Mouse (Mus musculus): ENCODE results near the gene Hnrnpab. TPM values are rescaled to one million over a fixed set of nuclear protein-coding genes. Genes with fewer than 3 reads are reported as not detected.

Gene Hnrnpab
- polyA plus RNA-seq (2016; fragmentation: Nextera tagmentation; extraction: Ambion mirVana), result 341 and 617 TPM in 2 replicates

- no peaks in the 10 kb centered on the region for H3K27me3 ChIP-seq (ENCODE audit: insufficient read depth, poor library complexity, severe bottlenecking)
- H3K36me3 ChIP-seq, result peaks cover 40% of the 10 kb centered on the region
- peak; percentile 98 for DNase-seq (ENCODE audit: low spot score)
- peaks cover 29% of the 10 kb centered on the region for H3K4me1 ChIP-seq
- H3K9me3 ChIP-seq, result no peaks in the 10 kb centered on the region
- under 1% methylated on average over 87 of the region's 91 CpGs for WGBS
- H3K27ac ChIP-seq, result peak within 1 kb of the TSS; percentile 100
- peak within 1 kb of the TSS; percentile 99 for H3K4me3 ChIP-seq
Measured at GRCm38 (mm10) chr11:51606447-51607095, at the start of gene Hnrnpab. Gene Hnrnpab, minus strand, starts transcription at chr11:51606847.

DNA sequence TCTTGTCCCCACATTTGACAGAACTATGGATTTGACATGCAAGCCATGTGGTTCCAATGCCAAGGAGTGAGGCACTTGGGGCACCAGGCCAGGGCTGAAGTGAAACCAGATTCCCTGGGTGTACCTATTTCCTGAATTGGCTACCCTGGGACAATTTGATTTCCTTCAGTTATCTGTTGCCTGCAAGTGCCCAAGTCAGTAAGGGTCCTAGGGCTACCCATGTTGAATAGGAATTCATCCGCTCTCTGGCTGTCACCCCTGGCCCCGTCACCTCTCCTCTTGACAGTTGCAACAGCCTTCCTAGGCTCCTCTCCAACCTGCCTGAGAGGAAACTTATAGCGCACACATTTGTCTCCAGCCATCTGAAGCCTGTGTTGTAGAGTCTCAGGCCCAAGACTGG is 48.2 kb upstream of the Hnrnpab start:
- H3K9me3 ChIP-seq, result no peaks in the 10 kb centered on the region
- no peak for DNase-seq (ENCODE audit: low spot score)
- H3K36me3 ChIP-seq, result no peaks in the 10 kb centered on the region; the same call in 1 of the 2 replicates
- peaks cover 21% of the 10 kb centered on the region for H3K4me1 ChIP-seq
- H3K27me3 ChIP-seq (ENCODE audit: insufficient read depth, poor library complexity, severe bottlenecking), result peaks cover 4% of the 10 kb centered on the region; the same call in 1 of the 2 replicates
- 90% methylated on average over 3 of the region's 3 CpGs for WGBS
- H3K27ac ChIP-seq, result no peak overlapping the region
- no peak overlapping the region for H3K4me3 ChIP-seq

GRCm38 (mm10) chr11:51653736-51654135 is 47.1 kb upstream of the Hnrnpab start:
- 90% methylated on average over 6 of the region's 6 CpGs for WGBS

GRCm38 (mm10) chr11:51652889-51653418 is 46.3 kb upstream of the Hnrnpab start:
- WGBS, result 88% methylated on average over 4 of the region's 4 CpGs
- Histone ChIP-seq H3K4me1 (peaks cover 37% of the 10 kb centered on the region), H3K27ac (no peak overlapping the region), H3K36me3 (no peaks in the 10 kb centered on the region; the same call in 1 of the 2 replicates), H3K4me3 (no peak overlapping the region), H3K27me3 (ENCODE audit: insufficient read depth, poor library complexity, severe bottlenecking) (peaks cover 4% of the 10 kb centered on the region; the same call in 1 of the 2 replicates), H3K9me3 (no peaks in the 10 kb centered on the region)
- no peak for DNase-seq (ENCODE audit: low spot score)

More at GRCm38 (mm10) chr11:51653736-51654135, 47.1 kb upstream of the Hnrnpab start:
- H3K27ac ChIP-seq, result no peak overlapping the region
- H3K36me3 ChIP-seq, result no peaks in the 10 kb centered on the region; the same call in 1 of the 2 replicates
- no peak overlapping the region for H3K4me3 ChIP-seq
- DNase-seq (ENCODE audit: low spot score), result no peak
- peaks cover 4% of the 10 kb centered on the region; the same call in 1 of the 2 replicates for H3K27me3 ChIP-seq (ENCODE audit: insufficient read depth, poor library complexity, severe bottlenecking)
- H3K9me3 ChIP-seq, result no peaks in the 10 kb centered on the region
- peaks cover 31% of the 10 kb centered on the region for H3K4me1 ChIP-seq

- peak within 1 kb of the TSS; percentile 89 for H3K27ac ChIP-seq
- H3K4me3 ChIP-seq, result peak within 1 kb of the TSS; percentile 79
- peak; percentile 85 for DNase-seq (ENCODE audit: low spot score)
- no peaks in the 10 kb centered on the region; the same call in 1 of the 2 replicates for H3K36me3 ChIP-seq
- peaks cover 4% of the 10 kb centered on the region; the same call in 1 of the 2 replicates for H3K27me3 ChIP-seq (ENCODE audit: insufficient read depth, poor library complexity, severe bottlenecking)
- no peaks in the 10 kb centered on the region for H3K9me3 ChIP-seq
- 1% methylated on average over 60 of the region's 70 CpGs for WGBS
- peaks cover 48% of the 10 kb centered on the region for H3K4me1 ChIP-seq
Measured at GRCm38 (mm10) chr11:51650691-51651515, 44.3 kb upstream of the Hnrnpab start, which contains the start of the genes N4bp3 and D930048N14Rik. Gene N4bp3, minus strand, starts transcription at chr11:51650842. Gene D930048N14Rik, plus strand, starts transcription at chr11:51650954.

- peaks cover 7% of the 10 kb centered on the region; the same call in 1 of the 2 replicates for H3K27me3 ChIP-seq (ENCODE audit: insufficient read depth, poor library complexity, severe bottlenecking)
- H3K9me3 ChIP-seq, result no peaks in the 10 kb centered on the region
- peaks cover 48% of the 10 kb centered on the region for H3K4me1 ChIP-seq
- H3K36me3 ChIP-seq, result peaks cover 5% of the 10 kb centered on the region
- peak overlapping the region; percentile 79 for H3K4me3 ChIP-seq
- WGBS, result under 1% methylated on average over 29 of the region's 30 CpGs
- peak overlapping the region; percentile 89 for H3K27ac ChIP-seq
- DNase-seq (ENCODE audit: low spot score), result no peak
Measured at GRCm38 (mm10) chr11:51650261-51650660, 43.6 kb upstream of the Hnrnpab start.

DNA sequence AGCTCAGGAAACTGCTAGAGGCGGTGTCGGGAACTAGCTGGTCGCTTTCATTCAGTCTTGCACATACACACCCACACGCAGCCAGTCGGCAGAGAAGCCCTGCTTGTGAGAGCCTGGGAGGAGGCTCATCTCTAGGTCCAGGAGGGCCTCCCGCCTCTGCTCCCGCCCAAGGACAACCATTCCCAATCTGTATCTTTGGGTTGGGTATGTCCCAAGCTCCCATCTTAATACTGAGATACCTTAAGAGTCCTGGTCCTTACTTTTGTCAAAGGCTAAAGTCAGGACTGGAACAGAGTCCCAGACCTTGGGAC is 43.2 kb upstream of the Hnrnpab start:
- H3K27ac ChIP-seq, result peak overlapping the region; percentile 89
- peak overlapping the region; percentile 79 for H3K4me3 ChIP-seq
- 5% methylated on average over 7 of the region's 7 CpGs for WGBS
- peaks cover 48% of the 10 kb centered on the region for H3K4me1 ChIP-seq
- no peak for DNase-seq (ENCODE audit: low spot score)
- peaks cover 11% of the 10 kb centered on the region; the same call in 1 of the 2 replicates for H3K27me3 ChIP-seq (ENCODE audit: insufficient read depth, poor library complexity, severe bottlenecking)
- no peaks in the 10 kb centered on the region for H3K9me3 ChIP-seq
- H3K36me3 ChIP-seq, result peaks cover 9% of the 10 kb centered on the region

- WGBS, result 24% methylated on average over 11 of the region's 11 CpGs
- Histone ChIP-seq H3K27me3 (ENCODE audit: insufficient read depth, poor library complexity, severe bottlenecking) (peaks cover 16% of the 10 kb centered on the region; the same call in 1 of the 2 replicates), H3K4me1 (peaks cover 48% of the 10 kb centered on the region), H3K4me3 (peak overlapping the region; percentile 79), H3K9me3 (no peaks in the 10 kb centered on the region), H3K36me3 (peaks cover 14% of the 10 kb centered on the region), H3K27ac (peak overlapping the region; percentile 89)
- no peak for DNase-seq (ENCODE audit: low spot score)
Measured at GRCm38 (mm10) chr11:51649111-51649888, 42.7 kb upstream of the Hnrnpab start.

DNA sequence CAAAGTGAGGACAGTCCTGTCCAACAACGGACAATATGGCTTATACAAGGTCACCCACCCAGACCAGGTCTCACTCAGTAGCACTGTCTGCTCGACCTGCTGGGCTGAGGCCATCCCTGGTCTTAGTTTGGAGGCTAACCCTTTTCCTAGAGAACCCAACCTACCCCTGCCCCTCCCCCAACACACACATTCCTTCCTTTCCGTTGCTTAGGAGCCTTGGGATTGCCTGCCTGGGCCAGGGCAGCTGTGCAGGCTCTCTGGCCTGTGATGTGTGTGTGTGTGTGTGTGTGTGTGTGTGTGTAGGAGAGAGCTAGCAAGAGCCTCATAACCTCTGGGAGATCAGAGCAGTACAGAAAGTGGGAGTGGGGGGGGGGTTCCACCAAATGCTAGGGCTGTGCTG is 41.9 kb upstream of the Hnrnpab start:
- peaks cover 55% of the 10 kb centered on the region for H3K4me1 ChIP-seq
- peak overlapping the region; percentile 79; the same call in 1 of the 2 replicates for H3K4me3 ChIP-seq
- peaks cover 20% of the 10 kb centered on the region for H3K36me3 ChIP-seq
- H3K27me3 ChIP-seq (ENCODE audit: insufficient read depth, poor library complexity, severe bottlenecking), result peaks cover 23% of the 10 kb centered on the region
- no peaks in the 10 kb centered on the region for H3K9me3 ChIP-seq
- 20% methylated on average over 3 of the region's 3 CpGs for WGBS
- no peak for DNase-seq (ENCODE audit: low spot score)
- H3K27ac ChIP-seq, result peak overlapping the region; percentile 13; the same call in 1 of the 2 replicates

DNA sequence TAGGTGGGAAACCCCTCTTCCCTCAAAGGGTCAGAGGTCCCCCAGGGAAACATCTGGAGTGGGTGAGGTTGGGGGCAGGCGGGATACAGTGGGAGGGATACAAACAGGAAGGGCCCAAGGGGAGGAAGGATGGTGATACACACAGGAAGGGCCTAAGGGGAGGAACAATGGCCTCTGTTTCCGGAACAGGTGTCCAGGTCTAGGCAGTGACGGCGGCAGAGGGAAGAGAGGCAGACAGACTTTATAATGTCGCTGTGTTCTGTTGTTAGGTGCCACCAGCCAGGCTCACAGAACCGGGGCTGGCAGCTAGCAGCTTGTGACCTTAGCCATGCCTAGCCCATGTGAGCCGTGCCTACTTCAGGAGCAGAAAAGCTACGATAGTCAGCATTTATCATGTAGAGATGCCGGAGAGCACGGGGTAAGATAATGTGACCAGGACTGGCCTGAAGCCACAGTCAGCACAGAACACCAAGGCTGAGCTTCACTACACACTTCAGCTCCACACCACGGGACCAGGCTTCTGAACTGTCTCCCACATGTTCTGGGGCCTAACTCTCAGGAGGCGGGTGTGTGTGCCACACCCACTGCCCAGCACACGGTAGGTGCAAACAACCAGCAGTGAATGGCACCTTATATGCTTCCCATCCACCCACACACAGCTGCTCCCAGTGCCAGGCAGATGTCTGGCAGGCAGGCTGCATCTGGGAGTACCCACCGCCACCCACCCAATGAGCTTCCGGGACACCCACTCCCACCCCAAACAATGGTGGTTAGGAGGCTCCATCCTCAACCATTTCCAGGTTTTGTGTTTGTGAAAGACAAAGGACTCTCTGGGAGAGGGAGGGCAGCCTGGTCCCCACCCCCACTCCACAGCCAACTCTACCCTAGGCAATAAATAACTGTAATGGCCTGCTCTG is 40.4 kb upstream of the Hnrnpab start:
- Histone ChIP-seq H3K27ac (peak overlapping the region; percentile 18; the same call in 1 of the 2 replicates), H3K4me1 (peaks cover 62% of the 10 kb centered on the region), H3K27me3 (ENCODE audit: insufficient read depth, poor library complexity, severe bottlenecking) (peaks cover 32% of the 10 kb centered on the region), H3K36me3 (peaks cover 30% of the 10 kb centered on the region), H3K4me3 (no peak overlapping the region), H3K9me3 (no peaks in the 10 kb centered on the region)
- DNase-seq (ENCODE audit: low spot score), result no peak
- 64% methylated on average over 15 of the region's 15 CpGs for WGBS

- Histone ChIP-seq H3K4me3 (no peak overlapping the region), H3K36me3 (peaks cover 30% of the 10 kb centered on the region), H3K27me3 (ENCODE audit: insufficient read depth, poor library complexity, severe bottlenecking) (peaks cover 29% of the 10 kb centered on the region), H3K4me1 (peaks cover 62% of the 10 kb centered on the region), H3K27ac (no peak overlapping the region), H3K9me3 (no peaks in the 10 kb centered on the region)
- WGBS, result 80% methylated on average over 7 of the region's 7 CpGs
- DNase-seq (ENCODE audit: low spot score), result no peak
Measured at GRCm38 (mm10) chr11:51646245-51646644, 39.6 kb upstream of the Hnrnpab start.

Measured in heart, embryonic 10.5 days (tissue).